Mouse (Mus musculus) spleen, postnatal 4 days (tissue): ENCODE data around the gene Cplx3.

Experiments used
- DNase-seq, 2 experiments: peaks; one replicate each; pipeline ENCODE4 v3.0.0; 2022; ENCODE audit warnings: low spot score in 2 of 2

Cplx3 gene

GRCm38 (mm10) chr9:57606139-57606851, at the start of gene Cplx3:
Gene Cplx3 (minus strand): TSS chr9:57606281.
- peak; percentile 39 to 80 for DNase-seq

DNA sequence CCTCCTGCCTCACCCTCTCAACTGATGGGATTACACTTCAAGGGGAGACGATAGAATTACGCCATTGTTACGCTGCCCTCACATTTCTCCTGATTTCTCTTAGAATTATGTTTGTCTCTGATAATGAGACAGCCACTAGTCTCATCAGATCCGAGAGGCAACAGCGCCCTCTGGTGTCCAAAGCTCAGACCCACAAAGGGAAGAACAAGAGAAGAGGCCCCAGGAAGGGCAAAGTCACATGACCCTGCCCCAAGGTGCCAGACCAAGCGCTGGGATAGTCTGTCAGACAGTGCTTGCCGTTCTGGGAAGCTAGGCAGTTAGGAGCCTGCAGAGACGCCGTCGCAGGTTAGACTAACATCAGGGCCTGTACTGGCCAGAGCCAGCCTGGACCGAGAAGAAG, 49.7 kb upstream of the Cplx3 start:
- peak; percentile 94 to 99 for DNase-seq

DNA sequence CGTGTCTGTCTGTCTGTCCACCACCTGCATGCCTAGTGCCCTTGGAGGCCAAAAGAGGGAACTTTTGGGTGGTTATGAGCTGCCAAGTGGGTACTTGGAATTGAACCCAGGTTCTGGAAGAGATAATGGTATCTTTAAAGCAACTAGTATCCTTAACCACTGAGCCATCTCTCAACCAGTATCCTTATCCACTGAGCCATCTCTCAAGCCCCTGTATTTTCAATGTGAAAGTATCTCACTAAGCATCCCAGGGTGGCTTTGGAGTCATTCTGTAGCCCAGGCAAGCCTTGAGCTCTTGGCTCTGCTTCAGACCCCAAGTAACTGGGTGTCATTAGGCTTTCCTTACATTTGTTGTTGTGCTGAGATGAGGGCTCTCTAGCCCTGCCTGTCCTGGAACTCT, 48.9 kb upstream of the Cplx3 start:
- DNase-seq: no peak

DNA sequence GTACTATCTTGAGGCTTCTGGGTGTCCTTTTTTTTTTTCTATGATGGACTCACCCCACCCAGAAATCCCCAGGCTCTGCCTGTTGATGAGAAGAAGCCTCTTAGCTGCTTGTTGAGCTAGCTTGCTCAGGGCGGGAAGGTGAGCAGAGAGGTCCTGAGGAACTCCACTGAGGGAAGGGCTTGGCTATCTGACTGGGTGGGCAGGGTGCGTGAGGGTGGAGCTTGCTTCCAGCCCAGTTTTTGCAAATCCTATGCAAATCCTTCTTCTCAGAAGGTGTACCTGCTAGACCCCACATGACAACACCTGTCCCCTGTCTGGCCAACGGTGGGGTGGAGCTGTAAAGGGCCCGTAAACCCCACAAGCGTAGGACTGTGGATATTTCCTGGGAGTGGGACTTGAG, 47.2 kb upstream of the Cplx3 start, which contains the start of gene Csk:
Csk (minus strand) TSS at position 349 of the 400 bp plus-strand sequence.
- no peak for DNase-seq

GRCm38 (mm10) chr9:57652855-57653254, 46.8 kb upstream of the Cplx3 start:
- no peak for DNase-seq

GRCm38 (mm10) chr9:57652351-57652750, 46.3 kb upstream of the Cplx3 start:
- no peak for DNase-seq

DNA sequence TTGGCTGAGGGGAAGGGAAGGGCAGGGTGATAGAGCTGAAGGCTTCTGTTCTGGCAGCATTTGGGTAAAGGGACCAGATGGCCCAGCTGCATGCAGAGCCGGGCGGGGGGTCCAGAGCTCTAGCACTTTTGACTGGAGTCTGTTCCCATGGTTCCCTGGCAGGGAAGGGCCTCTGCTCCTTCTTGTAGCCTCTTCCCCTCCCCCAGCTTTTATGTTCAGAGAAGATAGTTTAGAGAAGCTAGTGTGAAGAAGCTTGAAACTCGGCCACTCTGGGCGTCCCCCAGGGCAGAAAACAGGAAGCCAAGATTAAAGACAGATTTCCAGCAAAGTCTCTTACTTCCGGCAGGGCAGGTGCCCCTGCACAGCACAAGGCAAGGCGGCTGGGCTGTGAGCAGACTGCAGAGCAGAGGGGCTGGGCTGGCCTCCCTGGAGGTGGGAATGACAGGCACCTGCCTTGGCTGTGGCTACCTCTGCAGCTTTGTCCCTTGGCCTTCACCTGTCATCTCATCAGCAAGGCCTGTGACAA, 44.8 kb upstream of the Cplx3 start:
- peak; percentile 52 to 79 for DNase-seq

DNA sequence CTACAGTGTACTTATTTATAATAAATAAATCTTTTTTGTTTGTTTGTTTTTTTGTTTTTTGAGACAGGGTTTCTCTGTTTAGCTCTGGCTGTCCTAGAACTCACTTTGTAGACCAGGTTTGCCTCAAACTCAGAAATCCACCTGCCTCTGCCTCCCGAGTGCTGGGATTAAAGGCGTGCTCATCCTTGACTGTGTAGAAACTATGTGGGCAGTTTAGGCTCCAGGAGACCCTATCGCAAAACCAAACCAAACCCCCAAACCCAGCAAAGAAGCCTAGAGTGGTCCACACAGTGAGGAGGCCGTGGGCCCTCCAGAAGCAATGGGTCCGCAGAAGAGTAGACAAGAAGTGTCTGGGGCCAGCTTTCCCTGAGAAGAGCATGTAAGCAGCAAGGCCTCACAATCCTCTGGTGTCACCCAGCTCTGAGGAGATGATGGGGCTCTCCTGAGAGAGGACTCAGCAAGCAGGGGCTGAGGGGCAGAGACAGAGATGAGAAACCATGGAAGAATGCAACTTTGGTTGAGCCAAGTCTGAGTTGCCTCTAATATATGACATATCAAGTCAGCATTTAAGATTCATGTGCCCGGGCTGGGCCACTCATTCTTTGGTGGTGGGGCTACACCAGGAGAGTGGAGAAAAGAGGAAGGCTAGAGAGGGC, 44.2 kb upstream of the Cplx3 start:
- DNase-seq: no peak

- no peak for DNase-seq
These were observed 41.4 kb upstream of the Cplx3 start for GRCm38 (mm10) chr9:57647286-57648108.

DNA sequence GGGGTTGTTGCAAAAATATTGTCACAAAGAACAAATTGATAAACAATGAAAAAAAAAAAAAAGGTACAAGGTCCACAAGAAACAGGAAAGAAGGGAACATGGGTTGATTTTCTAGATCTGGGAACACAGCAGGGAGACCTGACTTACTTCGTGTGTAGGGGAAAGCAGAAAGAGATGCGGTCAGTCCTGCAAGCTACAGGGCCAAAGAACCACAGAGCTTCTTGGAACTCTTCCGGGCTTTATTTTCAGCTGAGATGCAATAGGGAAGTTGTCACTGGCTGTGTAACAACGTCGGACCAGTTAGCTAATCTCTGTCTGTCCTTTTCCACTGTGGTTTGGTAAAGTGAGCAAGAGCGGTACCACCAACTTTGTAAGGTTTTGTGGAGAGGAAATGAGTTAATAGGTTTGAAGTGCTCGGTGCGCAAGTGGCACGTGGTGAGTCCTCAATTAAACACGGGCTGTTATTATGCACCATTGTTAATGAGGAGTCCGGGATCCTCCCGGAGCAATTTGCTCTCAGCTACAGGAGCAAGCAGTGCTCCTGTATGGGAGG, 40.5 kb upstream of the Cplx3 start:
- DNase-seq: peak in 1 of 2 experiments; percentile 61

- DNase-seq: peak; percentile 96 to 99
These were observed 39.1 kb upstream of the Cplx3 start for GRCm38 (mm10) chr9:57644944-57645893.

GRCm38 (mm10) chr9:57644442-57644943, 38.4 kb upstream of the Cplx3 start:
- peak in 1 of 2 experiments; percentile 78 for DNase-seq

GRCm38 (mm10) chr9:57643856-57644180, 37.7 kb upstream of the Cplx3 start:
- DNase-seq: peak in 1 of 2 experiments; percentile 63

- DNase-seq: peak; percentile 53 to 77
These were observed 37.2 kb upstream of the Cplx3 start for GRCm38 (mm10) chr9:57643169-57643855.

- peak in 1 of 2 experiments; percentile 64 for DNase-seq
These were observed 35.9 kb upstream of the Cplx3 start for GRCm38 (mm10) chr9:57641775-57642550.

- DNase-seq: no peak
These were observed 34.9 kb upstream of the Cplx3 start for GRCm38 (mm10) chr9:57641022-57641421.

DNA sequence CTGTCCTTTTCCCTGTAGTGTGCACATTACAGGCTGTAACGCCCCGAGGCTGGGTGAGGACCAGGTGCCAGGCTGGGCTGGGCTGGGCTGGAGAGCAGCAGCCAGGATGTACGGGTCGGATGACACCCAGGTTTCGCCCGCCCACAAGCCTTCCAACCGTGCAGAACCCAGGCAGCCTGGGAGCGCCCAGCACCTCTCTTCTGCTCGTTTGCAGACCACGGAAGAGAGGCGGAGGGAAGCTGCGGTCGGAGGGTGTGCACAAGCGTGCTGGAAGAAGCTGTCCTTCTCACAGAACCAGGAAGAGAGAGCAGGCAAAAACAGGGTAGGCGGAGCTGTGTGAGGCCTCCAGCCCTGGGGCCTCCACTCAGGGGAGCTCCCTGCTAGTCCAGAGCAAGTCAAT, 34.3 kb upstream of the Cplx3 start:
- peak; percentile 84 to 91 for DNase-seq

- peak in 1 of 2 experiments; percentile 68 for DNase-seq
These were observed 33.7 kb upstream of the Cplx3 start for GRCm38 (mm10) chr9:57639661-57640328.
